In the genomic region with DNA sequence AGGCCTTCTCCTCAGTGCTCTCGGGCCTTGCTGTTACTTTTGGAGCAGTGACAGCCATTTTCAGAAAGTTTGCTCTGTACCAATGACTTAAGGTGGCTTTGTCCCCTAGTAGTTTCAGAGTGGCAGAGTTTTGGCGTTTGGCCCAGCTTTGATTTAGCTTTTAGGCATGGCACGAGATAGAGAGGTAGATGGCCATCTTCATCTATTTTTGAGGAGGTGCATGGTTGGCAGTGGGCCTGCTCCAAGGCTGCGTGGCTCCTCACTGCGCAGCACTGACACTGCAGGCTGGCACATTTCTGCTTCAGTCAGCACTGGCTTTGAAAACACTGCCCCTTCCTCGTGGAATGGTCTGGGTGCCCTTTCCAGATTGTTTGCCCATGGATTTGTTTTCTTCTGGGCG, we compare ENCODE assay signal across 9 mouse cellular contexts.
DNase-seq lines count a peak whose midpoint lies in the region; ATAC-seq lines count a peak whose summit lies in the region.
"Had no signal": no experiment of that assay in that cellular context is flagged by ENCODE, and none has a peak within 500 bp of the region (broad histone marks: within the 10 kb centered on the region; RNA-seq: fewer than 3 reads in every experiment).

No protein-coding gene starts in this region.

- ATAC-seq in heart, embryonic 16.5 days (replicated peaks; ENCODE audit: extremely low read depth, insufficient read depth, low FRiP score) = no peak
- no peak for ATAC-seq in forebrain, embryonic 15.5 days (replicated peaks)
- no peak for ATAC-seq in forebrain, embryonic 12.5 days (ENCODE audit: low FRiP score)
- ATAC-seq in forebrain, embryonic 13.5 days = no peak
- ATAC-seq: forebrain, embryonic 16.5 days had no signal

- peaks cover 17% of the 10 kb centered on the region for H3K4me1 ChIP-seq in heart, embryonic 16.5 days (ENCODE audit: control insufficient read depth, insufficient read depth, low read length)
- H3K4me1 ChIP-seq in forebrain, embryonic 15.5 days = peaks cover 16% of the 10 kb centered on the region
- H3K4me1 ChIP-seq in forebrain, embryonic 12.5 days = peaks cover 12% of the 10 kb centered on the region; the same call in 1 of the 2 replicates
- peaks cover 31% of the 10 kb centered on the region for H3K4me1 ChIP-seq in forebrain, embryonic 13.5 days

- H3K9me3 ChIP-seq in heart, embryonic 16.5 days (replicated peaks; ENCODE audit: control insufficient read depth, low read length) = no peaks in the 10 kb centered on the region
- no peaks in the 10 kb centered on the region for H3K9me3 ChIP-seq in forebrain, embryonic 15.5 days
- H3K9me3 ChIP-seq in forebrain, embryonic 12.5 days = no peaks in the 10 kb centered on the region
- no peaks in the 10 kb centered on the region for H3K9me3 ChIP-seq in forebrain, embryonic 13.5 days (replicated peaks)

- peak overlapping the region; percentile 21; the same call in 1 of the 2 replicates for H3K9ac ChIP-seq in heart, embryonic 16.5 days (ENCODE audit: low read length)
- H3K9ac ChIP-seq in forebrain, embryonic 15.5 days (replicated peaks) = no peak overlapping the region
- no peak overlapping the region for H3K9ac ChIP-seq in forebrain, embryonic 12.5 days
- no peak overlapping the region for H3K9ac ChIP-seq in forebrain, embryonic 13.5 days

- no peak overlapping the region for H3K4me2 ChIP-seq in heart, embryonic 16.5 days (ENCODE audit: low read depth, low read length)
- no peak overlapping the region for H3K4me2 ChIP-seq in forebrain, embryonic 15.5 days (replicated peaks)
- H3K4me2 ChIP-seq in forebrain, embryonic 12.5 days = no peak overlapping the region
- H3K4me2 ChIP-seq in forebrain, embryonic 13.5 days = no peak overlapping the region

- H3K27ac ChIP-seq in heart, embryonic 16.5 days (ENCODE audit: low read length) = peak overlapping the region; percentile 47
- H3K27ac ChIP-seq in forebrain, embryonic 15.5 days (replicated peaks) = no peak overlapping the region
- H3K27ac ChIP-seq in forebrain, embryonic 12.5 days = no peak overlapping the region
- H3K27ac ChIP-seq in forebrain, embryonic 13.5 days = no peak overlapping the region

- no peak overlapping the region for H3K4me3 ChIP-seq in heart, embryonic 16.5 days (ENCODE audit: low read length)
- H3K4me3 ChIP-seq in forebrain, embryonic 15.5 days = no peak overlapping the region
- H3K4me3 ChIP-seq in forebrain, embryonic 12.5 days (replicated peaks) = no peak overlapping the region
- H3K4me3 ChIP-seq in forebrain, embryonic 13.5 days = no peak overlapping the region

- peak; percentile 28 for DNase-seq in kidney, adult 18-20 months
- DNase-seq in kidney, adult 11 months = no peak
- DNase-seq in adrenal gland, postnatal 14 days = peak; percentile 55
- peak; percentile 62 to 67 for DNase-seq in cerebellum, adult 18-20 months

- no peaks in the 10 kb centered on the region for H3K36me3 ChIP-seq in heart, embryonic 16.5 days (ENCODE audit: control insufficient read depth, insufficient read depth)
- H3K36me3 ChIP-seq in forebrain, embryonic 15.5 days = 0 out of 2 replicates have a peak, but pooled peaks cover 3% of the 10 kb centered on the region
- peaks cover 19% of the 10 kb centered on the region for H3K36me3 ChIP-seq in forebrain, embryonic 12.5 days (replicated peaks)
- peaks cover 15% of the 10 kb centered on the region for H3K36me3 ChIP-seq in forebrain, embryonic 13.5 days (ENCODE audit: poor library complexity, severe bottlenecking)

- 48% methylated on average over 7 of the region's 7 CpGs for WGBS in heart, embryonic 16.5 days
- WGBS in forebrain, embryonic 15.5 days = 68% methylated on average over 7 of the region's 7 CpGs
- 86% methylated on average over 7 of the region's 7 CpGs for WGBS in forebrain, embryonic 12.5 days
- 72% methylated on average over 7 of the region's 7 CpGs for WGBS in forebrain, embryonic 13.5 days

- H3K27me3 ChIP-seq in heart, embryonic 16.5 days (ENCODE audit: control insufficient read depth, insufficient read depth, low read length) = no peaks in the 10 kb centered on the region
- H3K27me3 ChIP-seq in forebrain, embryonic 15.5 days = no peaks in the 10 kb centered on the region
- H3K27me3 ChIP-seq in forebrain, embryonic 12.5 days = no peaks in the 10 kb centered on the region
- H3K27me3 ChIP-seq in forebrain, embryonic 13.5 days = no peaks in the 10 kb centered on the region
